Mouse (Mus musculus) hindbrain, embryonic 10.5 days (tissue): ENCODE results near the gene Mrgprx2. TPM values are rescaled to one million over a fixed set of nuclear protein-coding genes. Genes with fewer than 3 reads are reported as not detected.
"Not testable (repeated sequence)": the region's sequence is repeated elsewhere in the genome, so short reads cannot be mapped to it uniquely, and the experiment has no call there.

Experiments
- DNase-seq: peaks from one replicate; pipeline ENCODE4 v3.0.0-alpha.2; 2017; ENCODE audit warnings: low spot score
- H3K27ac ChIP-seq: fragments of 300-500 bp; sonication (generic); 2 replicates; pipeline ENCODE4 v1.5.1; 2016; ENCODE audit warnings: mild to moderate bottlenecking, moderate library complexity
- H3K27me3 ChIP-seq: fragments of 300-500 bp; sonication (generic); 2 replicates; pipeline ENCODE4 v1.6.1; 2016; ENCODE audit warnings: mild to moderate bottlenecking; ENCODE audit not compliant: poor library complexity, insufficient read depth, severe bottlenecking
- H3K36me3 ChIP-seq: fragments of 300-500 bp; sonication (generic); 2 replicates; pipeline ENCODE4 v1.6.1; 2016; ENCODE audit warnings: mild to moderate bottlenecking, moderate library complexity
- H3K4me1 ChIP-seq: fragments of 300-500 bp; sonication (generic); replicated peaks from 2 replicates; pipeline ENCODE4 v1.6.1; 2016; ENCODE audit warnings: mild to moderate bottlenecking
- H3K4me3 ChIP-seq: fragments of 300-500 bp; sonication (generic); 2 replicates; pipeline ENCODE4 v1.5.1; 2016; ENCODE audit warnings: mild to moderate bottlenecking, moderate library complexity
- H3K9me3 ChIP-seq: fragments of 300-500 bp; sonication (generic); 2 replicates; pipeline ENCODE4 v1.6.1; 2016; ENCODE audit warnings: mild to moderate bottlenecking, moderate library complexity
- WGBS: fragments of 180-500 bp; shearing (Covaris S2); methylation state at CpG from one replicate; pipeline ENCODE4 v1.1.7; 2016; 5-methylcytosine and 5-hydroxymethylcytosine counted together
- polyA plus RNA-seq: library from polyadenylated mRNA; unstranded; fragments of >200 nt; fragmentation: Nextera tagmentation; extraction: Ambion mirVana; gene quantifications from 2 replicates; pipeline ENCODE4 v1.2.1, GENCODE M21; 2016

The Mrgprx2 gene
- polyA plus RNA-seq: not detected in 2 replicates

DNA sequence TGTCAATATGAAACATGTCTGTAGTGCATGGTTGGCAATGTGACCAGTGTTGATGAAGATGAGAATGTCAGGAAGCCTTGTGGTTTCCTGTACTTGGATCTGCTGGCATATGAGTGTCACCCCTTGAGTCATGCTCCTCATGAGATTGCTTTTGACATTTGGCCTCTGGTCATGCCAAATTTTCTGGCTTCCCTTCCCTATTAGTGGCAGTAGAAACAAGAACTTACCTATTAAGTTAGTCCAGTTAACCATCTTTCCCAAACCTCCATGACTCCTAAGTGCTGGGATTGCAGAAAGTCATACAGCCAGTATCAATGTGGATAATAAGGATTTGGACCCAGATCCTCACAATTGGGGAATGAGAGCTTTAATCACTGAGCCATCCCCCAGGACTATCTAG is at the start of gene Mrgprx2:
Gene Mrgprx2 (minus strand): TSS at position 101 of the 400 bp plus-strand sequence.
- peaks cover 54% of the 10 kb centered on the region for H3K9me3 ChIP-seq
- DNase-seq: no peak
- no peak within 1 kb of the TSS for H3K4me3 ChIP-seq
- no peaks in the 10 kb centered on the region for H3K36me3 ChIP-seq
- H3K27me3 ChIP-seq: no peaks in the 10 kb centered on the region
- no peak within 1 kb of the TSS for H3K27ac ChIP-seq
- H3K4me1 ChIP-seq: no peaks in the 10 kb centered on the region

DNA sequence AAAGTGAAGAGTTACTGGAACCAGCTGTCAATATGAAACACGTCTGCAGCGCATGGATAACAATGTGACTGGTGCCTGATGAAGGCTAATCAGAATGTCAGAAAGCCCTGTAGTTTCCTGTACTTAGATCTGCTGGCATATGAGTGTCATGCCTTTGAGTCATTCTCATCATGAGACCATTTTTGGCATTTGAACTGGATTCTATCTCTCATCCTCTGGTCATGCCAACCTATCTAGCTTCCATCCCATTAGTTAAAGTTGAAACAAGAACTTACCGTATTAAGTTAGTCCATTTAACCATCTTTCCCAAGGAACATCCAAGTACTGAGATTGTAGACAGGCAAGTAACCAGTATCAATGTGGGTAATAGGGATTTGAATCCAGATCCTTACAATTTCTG is 42.9 kb downstream of the Mrgprx2 start, which contains the start of gene Mrgprb1:
Gene Mrgprb1 (minus strand): TSS at position 101 of the 400 bp plus-strand sequence.
- Histone ChIP-seq H3K36me3 (no peaks in the 10 kb centered on the region), H3K4me1 (no peaks in the 10 kb centered on the region), H3K27me3 (no peaks in the 10 kb centered on the region), H3K27ac (no peak within 1 kb of the TSS), H3K4me3 (no peak within 1 kb of the TSS), H3K9me3 (peaks cover 45% of the 10 kb centered on the region)
- 81% methylated on average over 3 of the region's 3 CpGs for WGBS
- DNase-seq: no peak

DNA sequence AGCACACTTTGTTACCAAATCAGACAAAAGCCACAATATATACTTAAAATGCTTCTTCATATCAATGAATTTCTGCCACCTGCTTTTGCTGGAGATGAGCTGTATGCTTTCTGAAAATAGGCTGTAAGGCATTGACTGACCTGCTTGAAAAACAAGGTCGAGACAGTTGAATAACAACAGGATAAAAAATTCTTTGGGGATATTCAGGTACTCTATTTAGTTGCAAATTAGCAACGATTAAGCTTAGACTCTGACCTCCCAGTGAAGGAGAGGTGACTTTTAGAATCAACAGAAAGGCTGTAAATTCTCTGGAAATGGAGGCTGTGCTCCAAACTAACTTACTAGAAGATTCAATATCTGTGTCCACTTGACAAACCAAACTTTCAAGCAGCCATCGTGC is 62.5 kb downstream of the Mrgprx2 start:
- no peak for DNase-seq
- Histone ChIP-seq H3K9me3 (peaks cover 60% of the 10 kb centered on the region), H3K27ac (no peak overlapping the region), H3K36me3 (no peaks in the 10 kb centered on the region), H3K4me3 (no peak overlapping the region), H3K27me3 (no peaks in the 10 kb centered on the region), H3K4me1 (no peaks in the 10 kb centered on the region)
- WGBS: 53% methylated on average over 3 of the region's 3 CpGs

DNA sequence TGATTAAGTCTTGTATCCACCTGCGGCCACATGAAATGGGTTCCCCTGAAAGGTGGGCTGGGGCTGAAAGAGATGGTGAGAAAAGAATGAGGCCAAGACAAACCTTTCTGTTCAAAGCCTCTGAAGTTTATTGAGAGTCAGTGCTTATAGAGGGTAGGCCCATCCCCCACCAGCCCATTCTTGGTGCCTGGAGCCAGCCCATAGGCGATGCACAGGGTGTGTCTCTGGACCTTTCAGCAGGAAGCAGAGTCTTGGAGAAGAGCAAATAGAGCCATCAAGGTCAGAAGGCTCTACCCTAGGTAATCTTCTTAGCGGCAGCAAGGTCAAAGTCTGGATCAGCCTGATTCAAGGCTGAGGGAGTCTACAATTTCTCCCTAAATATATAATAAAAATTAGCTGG is 63.2 kb downstream of the Mrgprx2 start:
- WGBS: 85% methylated on average over 3 of the region's 3 CpGs
- peaks cover 63% of the 10 kb centered on the region for H3K9me3 ChIP-seq

More for the DNA sequence above, 63.2 kb downstream of the Mrgprx2 start:
- not testable (repeated sequence) for H3K36me3 ChIP-seq, DNase-seq, H3K4me1 ChIP-seq, H3K4me3 ChIP-seq, H3K27me3 ChIP-seq, H3K27ac ChIP-seq

Other genes starting within 250 kb of the Mrgprx2 start
- not detected in 2 replicates for gene Mrgprb8, start 110.8 kb downstream of the Mrgprx2 start, polyA plus RNA-seq
- not detected in 2 replicates for gene Mrgprb1, start 43.0 kb downstream of the Mrgprx2 start, polyA plus RNA-seq
- gene Mrgprb2, start 58.8 kb upstream of the Mrgprx2 start, polyA plus RNA-seq: not detected in 2 replicates
- gene Mrgprb3, start 144.5 kb upstream of the Mrgprx2 start, polyA plus RNA-seq: not detected in 2 replicates